Mouse (Mus musculus) ES-E14 (cell line): Measurements from ENCODE around the gene Tas1r2.

Experiments
- MAFK ChIP-seq: IDR thresholded peaks from 2 replicates; pipeline ENCODE4 v1.6.1; 2014; ENCODE audit warnings: mild to moderate bottlenecking, low read depth, low read length, inconsistent platforms; ENCODE audit not compliant: insufficient read depth
- ZC3H11A ChIP-seq: IDR thresholded peaks from 2 replicates; pipeline ENCODE4 v1.6.1; 2012; ENCODE audit warnings: low read depth, mild to moderate bottlenecking, inconsistent platforms, low read length, borderline replicate concordance
- ZNF384 ChIP-seq: IDR thresholded peaks from 2 replicates; pipeline ENCODE4 v1.6.1; 2012; ENCODE audit warnings: low read depth, low read length, inconsistent platforms

DNA sequence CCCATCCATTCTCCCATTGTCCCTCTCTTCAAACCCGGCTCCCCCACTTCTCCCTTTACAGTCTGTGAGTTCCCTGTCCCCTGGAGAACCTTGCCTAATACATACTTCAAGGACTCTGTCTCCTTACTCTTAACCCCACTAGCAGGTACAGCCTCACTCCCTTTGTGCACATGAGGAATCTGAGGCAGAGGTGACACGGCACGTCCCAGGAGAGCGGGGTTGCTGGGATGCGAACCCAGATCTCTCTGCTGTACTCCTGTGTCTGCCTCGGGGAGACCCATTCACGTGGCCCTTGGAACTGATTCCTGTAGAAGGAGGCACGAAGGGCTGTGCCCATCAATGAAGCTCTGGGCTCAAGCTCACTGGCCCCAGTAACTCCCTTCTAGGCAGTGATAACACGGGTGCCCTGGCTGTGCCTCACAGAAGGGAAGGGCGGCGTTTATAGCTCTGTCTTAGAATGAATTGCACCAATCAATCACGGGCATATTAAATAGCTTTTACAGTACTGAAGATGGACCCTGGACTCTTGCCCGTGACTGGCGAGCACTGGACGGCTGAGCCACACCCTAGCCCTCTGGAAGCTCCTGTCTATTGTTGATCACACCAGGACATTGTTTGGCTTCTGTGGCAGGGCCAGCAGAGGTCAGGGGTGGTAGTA is 3.1 kb upstream of the Tas1r2 start:
- TF ChIP-seq MAFK (no peak), ZC3H11A (no peak), ZNF384 (no peak)
